Mouse (Mus musculus) ES-CJ7 (cell line): ENCODE results near the gene Arnt.

Source experiments
- DNase-seq: peaks from one replicate; pipeline ENCODE4 v3.0.0; 2011; ENCODE audit warnings: low read depth, low spot score

The Arnt gene

DNA sequence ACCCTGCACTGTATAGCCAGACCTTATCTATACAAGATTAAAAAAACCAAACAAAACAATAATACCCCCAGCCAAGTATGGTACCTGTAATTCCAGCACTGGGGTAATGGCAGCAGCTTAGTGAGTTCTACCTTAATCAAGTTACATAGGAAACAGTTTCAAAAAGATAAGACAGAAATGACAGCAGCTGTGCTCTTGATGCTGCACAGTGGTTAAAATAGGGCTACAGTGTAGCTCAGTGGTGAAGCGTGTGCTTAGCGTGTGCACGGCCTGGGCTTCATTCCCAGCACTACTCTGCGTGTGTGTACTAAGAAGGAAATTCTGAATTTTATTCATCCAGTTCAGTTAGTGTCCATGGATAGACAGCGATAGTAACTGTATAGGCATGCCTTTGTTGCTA lies 22.2 kb downstream of the Arnt start:
- no peak for DNase-seq

DNA sequence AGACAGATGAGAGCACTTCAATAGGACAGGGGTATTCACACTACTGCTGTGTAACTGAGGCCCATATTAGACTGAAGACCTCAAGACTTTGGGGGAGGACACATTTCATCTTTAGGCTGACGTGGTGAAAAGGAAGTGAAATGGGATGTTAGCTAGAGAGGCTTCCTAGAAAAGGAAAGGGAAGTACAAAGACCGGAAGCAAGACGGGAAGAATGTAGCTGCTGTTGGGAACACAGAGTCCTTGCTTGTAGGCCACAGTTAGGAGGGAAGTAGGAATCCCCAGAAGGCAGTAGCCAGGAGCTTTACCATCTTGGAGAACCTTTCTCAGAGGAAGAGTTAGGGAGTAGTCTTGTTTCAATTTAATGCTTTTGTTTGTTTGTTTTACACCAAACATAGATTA lies 23.6 kb downstream of the Arnt start:
- no peak for DNase-seq

DNA sequence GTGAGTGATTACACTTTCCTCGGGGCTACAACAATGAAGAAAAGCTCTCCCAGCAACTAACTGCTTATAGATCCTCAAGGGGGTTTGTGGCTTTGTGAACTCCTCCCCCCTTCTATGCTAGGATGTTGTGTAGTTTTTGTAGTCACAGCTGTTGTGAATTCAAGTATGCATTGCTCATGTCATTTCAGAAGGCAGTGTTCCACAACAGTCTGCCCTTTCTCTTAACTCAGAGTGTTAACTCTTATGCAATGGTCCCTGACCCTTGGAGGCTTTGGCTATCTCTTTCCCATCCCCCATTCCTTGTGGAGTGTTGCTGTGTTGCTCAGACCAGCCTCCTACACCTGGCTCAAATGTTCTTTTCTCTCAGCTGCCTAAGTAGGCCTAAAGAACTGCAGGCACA lies 25.2 kb downstream of the Arnt start:
- DNase-seq = no peak

DNA sequence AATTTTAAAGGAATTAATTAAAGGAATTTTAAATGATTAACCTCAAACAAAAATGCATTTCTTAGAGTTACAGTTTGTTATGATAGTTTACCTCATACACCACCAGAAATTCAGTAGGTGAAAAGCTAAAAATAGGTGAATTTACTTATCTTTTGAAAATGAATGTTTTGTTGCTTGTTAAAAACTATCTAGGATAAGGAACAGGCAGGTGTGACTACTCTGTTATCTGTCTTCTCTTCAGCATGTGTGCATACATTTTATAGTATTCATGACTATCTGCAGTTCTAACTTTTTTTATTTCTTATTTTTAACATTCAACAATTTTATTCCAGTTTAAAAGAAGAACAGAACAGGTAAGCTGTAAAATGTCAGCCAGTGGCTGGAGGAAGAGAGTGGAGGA lies 29.7 kb downstream of the Arnt start:
- no peak for DNase-seq

DNA sequence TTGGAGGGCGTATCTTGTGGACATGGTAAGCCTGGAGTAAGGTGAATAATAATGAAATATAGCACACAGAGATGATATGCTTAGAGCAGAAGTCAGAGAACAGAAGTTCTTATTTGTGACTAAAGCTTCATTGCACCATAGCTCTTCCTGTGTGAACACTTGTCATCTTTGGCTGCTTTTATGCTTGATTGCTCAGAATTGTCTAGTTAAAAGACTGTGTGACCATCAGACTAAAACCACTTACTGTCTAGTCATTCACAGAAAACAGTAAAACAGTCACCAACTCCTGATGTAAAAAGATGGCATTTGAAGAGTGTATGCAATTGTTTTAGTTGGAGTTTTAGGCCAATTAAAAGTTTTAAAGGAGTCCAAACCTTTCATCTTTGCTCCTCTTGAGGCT lies 44.8 kb downstream of the Arnt start:
- DNase-seq = no peak

DNA sequence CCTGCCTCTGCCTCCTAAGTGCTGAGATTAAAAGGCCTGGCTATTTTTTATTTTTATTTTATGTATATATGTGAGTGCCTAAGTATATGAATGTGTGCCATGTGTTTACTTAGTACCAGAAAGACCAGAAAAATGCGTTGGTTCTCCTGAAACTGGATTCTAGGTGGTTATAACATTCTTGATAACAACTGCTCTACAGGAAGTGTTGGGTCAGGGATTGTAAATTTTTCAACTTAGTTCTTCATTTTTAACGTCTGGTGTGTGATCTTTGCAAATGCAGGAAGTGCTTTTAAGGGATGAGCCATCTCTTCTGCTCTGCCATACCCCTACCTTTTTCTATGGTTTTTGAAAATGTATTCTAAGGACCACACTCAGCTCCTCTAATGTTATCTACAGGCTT lies 52.2 kb downstream of the Arnt start:
- DNase-seq = no peak

DNA sequence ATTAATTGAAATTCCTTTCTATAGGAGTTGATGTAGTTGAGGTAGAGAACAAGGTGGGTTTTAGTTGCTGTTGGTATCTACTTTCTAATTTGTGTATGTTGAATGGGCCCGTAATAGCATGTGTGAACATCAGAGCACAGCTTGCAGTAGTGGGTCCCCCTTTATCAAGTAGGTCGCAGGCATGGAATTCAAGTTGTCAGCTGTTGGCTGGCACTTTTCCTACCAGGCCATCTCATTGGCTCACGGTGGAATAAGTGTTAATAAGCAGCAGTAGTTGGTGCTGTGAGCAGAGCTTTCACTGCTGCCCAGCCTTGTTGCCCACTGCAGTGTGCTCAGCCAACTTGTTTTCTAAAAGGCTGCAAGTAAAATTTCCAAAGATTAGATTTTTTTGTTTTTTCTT lies 54.5 kb downstream of the Arnt start:
- DNase-seq = no peak

DNA sequence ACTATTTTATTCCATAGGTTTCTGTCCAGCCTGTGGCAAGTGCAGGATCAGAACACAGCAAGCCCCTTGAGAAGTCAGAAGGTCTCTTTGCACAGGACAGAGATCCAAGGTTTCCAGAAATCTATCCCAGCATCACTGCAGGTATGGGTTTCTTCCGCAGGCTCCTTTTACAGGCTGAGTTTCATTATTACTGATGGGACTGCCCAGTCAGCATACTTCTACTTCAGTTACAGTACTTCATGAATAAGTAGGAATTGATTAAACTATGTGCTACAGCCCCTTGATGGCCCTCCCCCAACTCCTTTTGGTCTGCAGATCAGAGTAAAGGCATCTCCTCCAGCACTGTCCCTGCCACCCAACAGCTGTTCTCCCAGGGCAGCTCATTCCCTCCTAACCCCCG lies 56.0 kb downstream of the Arnt start:
- DNase-seq = no peak

DNA sequence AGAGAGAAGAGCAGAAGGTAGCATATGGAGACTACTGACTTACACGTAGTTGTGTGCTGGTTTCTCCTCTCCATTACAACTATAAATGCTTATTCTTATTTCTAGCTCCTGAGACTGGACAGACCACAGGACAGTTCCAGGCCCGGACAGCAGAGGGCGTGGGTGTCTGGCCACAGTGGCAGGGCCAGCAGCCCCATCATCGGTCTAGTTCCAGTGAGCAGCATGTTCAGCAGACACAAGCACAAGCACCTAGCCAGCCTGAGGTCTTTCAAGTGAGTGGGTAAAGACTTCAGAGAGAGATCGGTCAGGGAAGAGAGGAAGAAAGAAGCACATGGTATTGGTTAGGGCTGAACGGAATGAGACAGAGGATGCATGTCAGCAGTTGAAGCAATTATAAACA lies 60.2 kb downstream of the Arnt start:
- no peak for DNase-seq

DNA sequence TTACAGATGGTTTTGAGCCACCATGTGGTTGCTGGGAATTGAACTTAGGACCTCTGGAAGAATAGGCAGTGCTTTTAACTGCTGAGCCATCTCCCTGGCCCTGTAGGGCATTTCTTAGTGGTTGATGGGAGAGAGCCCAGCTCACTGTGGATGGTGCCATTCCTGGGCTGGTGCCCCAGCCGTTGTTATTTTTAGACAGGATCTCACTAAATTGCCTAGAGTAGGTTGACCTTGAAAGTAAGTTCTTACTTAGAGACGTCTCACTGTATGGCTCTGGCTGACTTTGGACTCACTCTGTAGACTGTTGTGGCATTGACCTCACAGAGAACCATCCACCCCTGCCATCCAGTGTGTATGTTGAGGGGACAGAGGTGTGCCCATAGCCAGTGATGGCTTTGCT lies 64.0 kb downstream of the Arnt start:
- DNase-seq = no peak

DNA sequence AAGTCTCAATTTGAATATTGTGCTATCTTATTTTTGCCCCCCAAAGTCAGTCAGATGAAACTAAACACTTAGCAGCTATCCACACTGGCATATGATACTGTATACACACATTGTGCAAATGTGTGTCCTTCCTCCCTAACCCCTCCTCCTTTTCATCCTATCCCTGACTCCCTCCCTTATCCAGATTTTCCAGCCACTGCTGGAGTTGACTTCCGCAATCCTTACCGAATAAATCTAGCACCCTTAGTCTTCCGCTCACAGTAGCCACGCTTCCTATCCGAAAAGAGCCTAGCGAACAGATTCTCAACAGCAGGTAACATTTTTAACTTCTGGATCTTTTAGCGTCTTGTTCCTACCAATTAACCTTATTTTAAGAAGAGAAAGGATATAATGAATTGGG lies 64.8 kb downstream of the Arnt start, which contains the start of gene Ctsk:
TSS of gene Ctsk (plus strand) at position 233 of the 400 bp plus-strand sequence.
- DNase-seq = no peak

DNA sequence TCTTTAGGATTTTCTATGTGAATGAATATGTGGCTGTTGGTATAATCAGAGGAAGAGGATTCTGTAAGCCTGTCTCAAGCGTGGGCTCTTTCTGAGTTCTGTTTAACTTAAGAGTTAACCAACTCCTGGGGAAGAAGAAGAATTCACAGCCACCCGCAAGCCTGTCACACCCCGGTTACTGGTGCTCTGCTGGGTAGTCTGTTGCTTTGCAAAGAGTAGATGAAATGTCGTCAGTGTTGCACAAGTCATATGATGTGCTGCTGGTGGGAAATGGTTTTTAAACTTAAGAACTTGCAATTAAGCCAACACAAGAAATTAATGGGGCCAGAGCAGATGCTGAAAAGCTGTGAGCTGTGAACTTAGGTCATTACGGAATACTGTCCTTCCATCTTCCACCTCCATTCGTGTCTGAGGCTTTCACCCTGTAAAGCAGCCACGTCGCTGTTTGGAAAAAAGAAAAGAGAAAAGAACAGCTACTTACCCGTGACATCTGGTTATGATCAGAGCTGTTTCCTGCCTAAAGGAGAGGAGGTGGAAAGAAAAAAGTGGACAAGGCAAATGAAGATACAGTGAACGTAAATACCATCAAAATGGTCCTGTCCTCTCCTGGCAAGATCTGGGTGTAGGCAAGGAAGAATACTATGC lies 65.4 kb downstream of the Arnt start:
- DNase-seq = no peak

DNA sequence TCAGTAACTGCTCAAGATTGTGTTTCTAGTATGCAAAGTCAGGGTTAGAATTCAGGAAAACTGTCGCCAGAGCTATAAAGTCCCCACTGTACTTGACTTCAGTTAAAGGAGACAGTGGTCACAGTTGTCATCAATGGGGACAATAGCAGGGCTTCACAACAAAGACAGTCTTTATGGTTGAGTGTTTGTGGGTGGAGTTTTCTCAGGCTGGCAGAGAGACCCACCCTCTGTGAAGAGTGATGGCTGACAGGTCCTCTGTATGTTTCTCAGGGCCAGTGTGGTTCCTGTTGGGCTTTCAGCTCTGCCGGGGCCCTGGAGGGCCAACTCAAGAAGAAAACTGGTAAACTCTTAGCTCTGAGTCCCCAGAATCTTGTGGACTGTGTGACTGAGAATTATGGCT lies 68.1 kb downstream of the Arnt start:
- no peak for DNase-seq

DNA sequence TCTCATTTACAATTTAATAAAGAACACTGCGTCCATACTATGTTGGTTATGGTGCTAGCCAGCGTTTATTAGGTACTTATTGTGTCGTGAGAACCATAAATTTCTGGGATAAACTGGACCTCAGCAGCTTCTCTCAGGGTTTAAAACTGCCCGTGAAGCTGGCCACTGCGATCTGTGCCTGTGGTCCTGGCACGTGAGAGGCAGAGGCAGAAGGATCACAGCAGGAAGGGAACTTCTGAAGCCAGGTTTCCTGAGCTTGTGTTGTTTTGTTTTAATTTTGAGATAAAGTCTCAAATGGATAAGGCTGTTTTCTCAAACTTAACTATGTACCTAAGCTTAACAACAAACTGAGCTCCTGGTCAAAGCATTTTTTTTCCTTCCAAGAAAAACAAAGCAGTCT lies 75.2 kb downstream of the Arnt start:
- no peak for DNase-seq

DNA sequence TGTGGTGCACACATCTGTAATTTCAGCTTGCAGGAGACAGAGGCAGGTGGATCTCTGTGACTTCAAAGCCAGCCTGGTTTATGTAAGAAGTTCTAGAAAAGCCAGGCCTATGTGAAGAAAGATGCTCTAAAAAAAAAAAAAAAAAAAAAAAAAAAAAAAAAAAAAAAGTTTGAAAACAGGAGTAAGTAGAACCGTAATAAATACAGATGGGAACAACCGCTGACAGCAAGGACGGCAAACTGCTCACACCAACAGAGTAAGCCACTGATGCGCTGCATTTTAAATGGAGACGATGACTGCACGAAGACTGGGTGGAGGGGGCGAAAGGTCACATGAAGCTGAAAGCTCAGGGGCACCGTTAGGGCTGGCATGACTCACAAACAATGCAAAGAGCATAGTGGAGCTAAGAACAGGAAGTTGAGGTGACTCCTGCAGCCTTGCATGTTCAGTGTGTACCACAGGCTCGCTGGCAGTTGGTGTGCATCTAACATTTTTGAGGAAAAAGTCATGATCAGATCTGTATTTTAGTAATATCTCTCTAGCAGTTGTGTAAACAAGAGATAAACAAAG lies 77.5 kb downstream of the Arnt start:
- no peak for DNase-seq

DNA sequence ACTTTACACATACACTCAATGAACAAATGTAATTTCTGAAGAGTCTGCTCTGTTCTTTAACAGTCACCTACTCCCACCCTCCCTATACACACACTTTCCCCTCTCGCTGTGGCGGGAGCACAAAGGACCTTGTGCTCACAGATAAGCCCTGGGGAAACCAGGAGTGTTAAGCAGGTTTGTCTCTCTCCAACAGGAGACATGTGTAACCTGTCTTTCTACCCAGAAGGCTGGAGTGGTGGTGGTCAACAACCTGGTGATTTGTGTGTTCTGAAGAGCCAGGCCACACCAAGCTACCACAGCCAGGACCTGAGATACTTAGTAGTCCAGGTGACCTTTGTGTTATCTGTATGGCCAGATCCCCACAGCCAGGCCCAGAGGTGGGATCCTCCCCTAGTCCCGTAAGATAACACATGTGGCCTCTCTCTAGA lies 82.4 kb downstream of the Arnt start:
- no peak for DNase-seq

DNA sequence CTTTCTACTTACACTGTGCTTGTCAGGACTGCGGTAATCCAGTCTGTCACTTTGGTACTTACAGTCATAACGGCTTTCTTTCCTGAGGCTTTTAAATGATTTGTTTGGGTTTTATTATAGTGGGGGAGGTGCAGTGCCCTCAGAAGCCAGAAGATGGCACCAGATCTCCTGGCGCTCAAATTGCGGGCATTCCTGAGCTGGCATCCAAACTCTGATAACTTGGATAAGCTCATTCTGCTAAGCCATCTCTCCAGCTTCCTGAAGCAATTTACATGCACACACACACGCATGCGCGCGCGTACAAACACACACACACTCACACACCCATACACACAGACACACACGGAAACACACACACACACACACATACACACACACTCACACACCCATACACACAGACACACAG lies 83.3 kb downstream of the Arnt start:
- peak; percentile 65 for DNase-seq

DNA sequence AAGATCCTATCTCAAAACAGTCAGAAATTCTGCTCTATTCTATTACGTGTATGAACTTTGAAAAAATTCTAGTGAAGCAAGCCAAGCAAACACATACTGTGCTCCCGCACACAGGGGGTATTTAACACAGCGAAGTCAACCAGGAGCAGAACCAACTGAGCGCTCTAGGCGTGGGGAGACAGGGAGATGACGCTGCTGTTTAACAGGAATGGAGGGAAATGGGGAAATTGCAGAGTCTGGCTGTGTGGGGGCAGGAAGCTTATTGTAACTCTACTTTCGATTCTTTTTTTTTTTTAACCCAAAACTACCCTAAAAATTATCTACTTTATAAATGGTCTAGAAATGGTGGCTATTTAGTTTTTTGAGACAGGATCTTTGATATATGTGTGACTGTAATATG lies 84.7 kb downstream of the Arnt start:
- no peak for DNase-seq

DNA sequence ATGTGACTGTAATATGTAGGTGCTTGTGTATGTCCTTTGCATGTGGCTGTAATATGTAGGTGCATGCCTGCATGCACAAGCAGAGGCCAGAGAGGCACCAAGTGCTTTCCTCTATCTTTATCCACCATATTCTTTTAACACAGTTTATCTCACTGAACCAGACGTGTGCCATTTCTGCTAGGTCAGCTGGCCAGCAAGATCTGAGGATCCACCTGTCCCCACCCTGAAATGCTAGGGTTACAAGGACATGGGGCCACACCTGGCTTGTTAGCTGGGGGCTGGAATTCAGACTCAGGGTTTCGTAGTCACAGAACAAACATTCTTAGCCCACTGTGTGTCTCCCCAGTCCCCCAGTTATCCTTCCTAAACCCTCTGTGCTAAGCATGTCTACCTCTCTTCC lies 85.1 kb downstream of the Arnt start:
- DNase-seq = no peak

DNA sequence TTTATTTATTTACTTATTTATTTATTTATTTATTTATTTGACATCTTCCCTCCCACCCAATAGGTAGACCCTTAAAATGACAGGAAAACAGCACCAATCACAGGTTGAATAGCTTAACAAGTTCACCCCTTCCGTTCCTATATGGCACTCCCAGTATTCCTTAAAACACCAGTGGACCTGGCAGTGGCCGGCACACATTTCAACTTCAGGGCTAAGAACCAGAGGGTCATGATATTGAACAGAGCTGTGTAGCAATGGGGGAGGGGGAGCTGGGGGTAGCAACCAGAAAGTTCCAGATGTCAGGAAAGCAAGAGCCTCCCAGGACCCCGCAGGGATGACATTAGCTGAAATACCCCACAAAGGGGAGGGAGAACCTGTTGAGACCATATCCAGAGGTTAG lies 85.9 kb downstream of the Arnt start:
- no peak for DNase-seq

DNA sequence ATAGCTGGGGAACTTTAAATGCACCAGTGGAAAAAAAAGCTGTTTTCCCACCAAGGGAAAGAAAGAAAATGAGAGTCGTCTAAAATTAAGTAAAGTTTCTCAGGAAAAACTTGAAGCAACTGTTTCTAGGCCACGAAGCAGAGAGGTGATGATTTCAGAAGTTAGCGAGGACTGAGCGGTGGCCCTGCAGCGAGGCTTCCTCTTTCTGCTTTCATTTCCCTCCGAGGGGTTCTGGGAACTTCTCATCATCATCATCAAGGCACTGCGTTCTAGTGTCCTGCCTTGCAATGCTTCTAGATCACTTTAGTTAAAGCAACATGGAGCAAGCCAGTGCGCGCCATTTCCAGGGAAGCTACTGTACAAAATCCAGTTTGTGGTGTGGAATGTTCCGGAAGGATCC lies 87.0 kb downstream of the Arnt start:
- DNase-seq = no peak

DNA sequence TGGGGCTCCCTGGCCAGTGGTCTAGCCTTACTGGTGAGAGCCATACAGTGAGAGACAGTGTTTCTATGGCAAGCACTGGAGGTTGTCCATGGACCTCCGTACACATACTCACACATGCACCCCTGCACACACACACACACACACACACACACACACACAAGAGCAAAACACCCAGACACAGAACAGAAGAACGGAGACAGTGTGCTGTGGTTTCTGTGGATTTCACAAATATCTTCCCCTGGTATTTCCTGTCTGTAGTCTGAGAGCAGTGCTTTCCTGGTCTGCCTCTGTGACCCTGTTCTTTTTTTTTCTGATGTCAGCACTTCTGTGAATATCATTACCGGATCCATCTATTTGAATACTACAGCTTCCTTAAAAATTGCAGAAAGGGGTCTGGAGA lies 89.5 kb downstream of the Arnt start:
- no peak for DNase-seq

DNA sequence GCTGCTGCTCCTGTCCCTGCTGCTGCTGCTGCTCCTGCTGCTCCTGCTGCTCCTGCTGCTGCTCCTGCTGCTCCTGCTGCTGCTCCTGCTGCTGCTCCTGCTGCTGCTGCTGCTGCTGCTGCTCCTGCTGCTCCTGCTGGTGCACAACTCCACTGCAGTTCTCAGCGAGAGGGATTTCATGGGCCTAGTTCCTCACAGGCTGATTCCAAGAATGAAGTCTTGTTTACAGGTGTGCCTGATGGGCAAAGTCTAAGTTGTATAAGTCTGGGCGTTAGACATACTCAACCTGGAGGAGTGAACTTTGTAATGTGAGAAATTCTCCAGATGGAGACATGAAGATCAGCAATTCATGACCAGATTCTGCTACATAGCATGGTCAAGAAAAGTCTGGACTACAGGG lies 90.5 kb downstream of the Arnt start:
- no peak for DNase-seq

DNA sequence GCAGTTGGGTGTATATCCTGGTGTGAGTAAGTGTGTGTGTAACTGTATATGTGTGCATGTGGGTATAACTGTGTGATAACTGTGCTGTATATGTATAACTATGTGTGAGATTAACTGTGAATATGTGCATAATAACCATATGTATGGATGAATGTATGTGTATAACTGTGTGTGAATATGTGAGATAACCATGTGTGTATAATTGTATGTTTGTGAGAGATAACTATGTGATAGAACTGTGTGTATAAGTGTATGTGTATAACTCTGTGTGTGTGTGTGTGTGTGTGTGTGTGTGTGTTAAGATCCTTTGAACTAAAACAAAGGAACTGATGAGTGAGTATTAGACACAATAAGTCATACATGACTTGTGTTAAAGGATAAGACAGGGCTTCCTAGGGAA lies 91.9 kb downstream of the Arnt start:
- DNase-seq = no peak
